Mouse (Mus musculus) gastrocnemius, adult 8-10 months (tissue): ENCODE measurements around the gene Slc15a3. TPM values are rescaled to one million over a fixed set of nuclear protein-coding genes. Genes with fewer than 3 reads are reported as not detected.

Experiments
- DNase-seq, 2 experiments: peaks; one replicate each; pipeline ENCODE4 v3.0.0; 2022; ENCODE audit warnings: low spot score in 2 of 2
- total RNA-seq, 4 experiments: library from RNA; stranded (reverse); gene quantifications; 2 replicates each; pipeline ENCODE4 v1.2.4; 2022

The Slc15a3 gene
- total RNA-seq, 4 experiments from 2014 or later, result 0.08 to 0.45 (median 0.22) TPM

- DNase-seq, result no peak
Measured at GRCm38 (mm10) chr19:10821319-10821718, 18.2 kb upstream of the Slc15a3 start.

DNA sequence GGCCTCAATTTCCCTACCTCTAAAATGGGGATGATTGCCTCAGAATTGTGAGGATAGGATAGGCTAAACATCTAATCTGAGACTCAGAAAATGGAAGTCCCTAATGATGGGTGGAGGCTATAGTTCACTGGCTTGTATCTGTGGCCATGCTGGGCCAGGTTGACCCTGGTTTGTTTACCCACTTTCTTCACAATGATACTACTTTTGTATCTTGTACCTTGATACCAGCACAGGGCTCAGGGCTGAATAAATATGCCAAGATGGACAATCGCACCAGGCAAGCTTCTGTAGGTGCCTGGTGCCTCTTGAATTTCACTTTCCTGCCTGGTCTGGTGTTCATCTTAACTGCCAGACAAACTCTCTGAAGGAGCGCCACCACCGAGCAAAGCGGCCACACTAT, 17.0 kb upstream of the Slc15a3 start:
- DNase-seq, result no peak

DNA sequence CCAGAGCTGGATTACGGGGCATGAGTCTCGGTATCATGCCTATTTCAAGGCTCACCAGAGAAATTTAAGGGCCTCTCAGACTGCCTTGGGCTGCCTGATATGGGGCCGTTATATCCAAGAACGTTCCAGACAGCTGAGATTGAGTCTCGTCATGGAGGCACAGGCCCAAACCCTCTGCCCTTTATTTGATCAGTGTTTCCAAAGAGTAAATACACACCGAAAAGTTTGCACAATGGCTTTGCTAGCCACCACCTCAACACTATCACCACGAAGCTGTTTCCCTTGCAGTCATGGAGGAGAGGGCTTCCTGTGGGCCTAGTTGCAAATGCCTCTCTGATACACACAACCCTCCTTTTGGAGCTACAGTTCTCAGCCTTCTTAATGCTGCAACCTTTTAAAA, 15.5 kb upstream of the Slc15a3 start:
- DNase-seq, result no peak

DNA sequence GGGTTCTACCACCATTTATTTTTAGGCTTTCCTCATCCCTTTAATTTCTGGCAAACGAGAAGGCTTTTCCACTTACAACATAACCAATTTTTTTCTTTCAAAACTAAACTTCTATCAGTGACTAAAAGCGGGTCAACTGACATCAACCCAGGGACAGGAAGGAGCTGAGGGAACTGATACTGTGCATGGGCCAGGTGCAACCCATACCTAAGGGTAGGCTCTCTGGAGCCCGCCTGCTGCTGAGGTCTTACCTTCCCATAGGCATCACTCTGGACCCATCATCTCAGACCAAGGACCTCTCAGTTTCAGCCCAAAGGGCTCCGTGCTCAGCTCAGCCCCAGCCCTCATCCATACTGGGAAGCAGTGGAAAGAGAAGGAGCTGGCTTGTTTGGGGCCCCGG, 11.2 kb upstream of the Slc15a3 start:
- no peak for DNase-seq

DNA sequence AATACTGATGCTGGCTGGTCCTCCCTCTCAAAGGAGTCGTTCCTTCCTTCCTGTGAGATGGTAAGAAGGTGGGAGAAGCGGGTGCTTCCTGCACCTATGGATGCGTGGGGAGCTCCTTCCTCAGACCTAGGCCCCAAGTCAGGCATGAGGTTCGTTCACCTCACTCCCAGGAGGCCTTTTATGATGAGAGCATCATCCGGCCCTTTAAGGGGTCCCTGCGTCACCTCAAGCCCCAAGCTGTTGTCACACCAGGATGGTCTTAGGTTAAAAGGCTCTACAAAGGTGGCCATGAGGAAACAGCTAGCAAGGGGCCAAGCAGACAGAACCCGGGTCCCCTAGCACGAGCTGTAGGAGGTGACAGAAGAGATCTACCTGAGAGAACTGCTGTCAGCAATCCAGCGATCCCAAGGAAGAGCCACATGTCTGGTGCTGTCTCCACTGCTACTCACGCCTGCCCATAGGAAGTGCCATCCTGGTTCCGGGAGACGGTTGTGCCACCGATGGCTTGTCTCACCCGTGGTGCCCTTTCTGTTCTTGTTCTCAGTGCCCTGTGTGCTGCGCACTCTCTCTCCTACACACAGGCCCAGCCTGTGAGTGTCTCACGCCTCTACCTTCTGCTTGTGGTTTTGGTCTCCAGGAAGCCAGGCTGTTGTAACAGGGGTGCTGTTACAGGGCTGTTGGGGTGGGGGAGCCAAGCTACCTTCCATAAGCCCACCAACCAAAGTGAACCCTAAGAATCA, 9.9 kb upstream of the Slc15a3 start, which contains the start of gene Cd6:
Cd6 (minus strand) TSS at position 623 of the 740 bp plus-strand sequence.
- no peak for DNase-seq

DNA sequence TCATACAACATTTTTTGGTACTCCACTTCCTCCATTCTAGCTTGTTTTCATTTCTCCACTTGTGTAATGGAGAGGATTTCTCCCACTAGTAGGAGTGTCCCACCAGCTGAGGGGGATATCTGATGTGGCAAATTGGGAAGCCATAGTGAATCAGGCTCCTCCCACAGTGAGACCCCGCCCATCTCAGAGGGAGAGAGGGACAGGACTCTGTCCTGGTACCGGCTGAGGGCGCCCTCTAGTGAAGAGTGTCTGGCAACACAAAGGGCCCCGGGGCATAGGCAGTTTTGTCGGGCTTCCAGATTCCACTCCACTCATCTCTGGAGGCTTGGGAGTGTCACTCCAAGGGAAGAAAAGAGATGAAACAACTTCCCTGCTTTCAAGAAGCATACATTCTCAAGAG, 8.1 kb upstream of the Slc15a3 start:
- peak; percentile 45 to 50 for DNase-seq

DNA sequence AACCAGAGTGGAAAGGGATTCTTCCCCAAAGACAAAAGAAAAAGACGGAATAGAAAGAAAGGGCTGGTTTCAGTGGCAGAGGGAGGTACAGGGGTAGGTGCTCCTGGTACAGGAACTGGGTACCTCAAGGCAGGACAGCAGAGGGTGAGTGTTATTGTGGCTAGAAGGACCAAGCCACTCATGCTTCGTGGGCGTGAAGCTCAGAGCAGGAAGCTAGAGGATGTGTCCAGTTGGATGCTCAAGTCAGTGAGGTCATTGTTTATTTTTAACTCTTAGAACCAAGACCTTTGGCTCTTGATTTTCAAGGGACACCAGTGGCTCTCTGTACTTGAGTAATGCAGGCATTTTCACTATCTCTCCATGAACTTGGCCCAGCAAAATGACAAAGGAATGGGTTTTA, 7.5 kb upstream of the Slc15a3 start:
- no peak for DNase-seq

DNA sequence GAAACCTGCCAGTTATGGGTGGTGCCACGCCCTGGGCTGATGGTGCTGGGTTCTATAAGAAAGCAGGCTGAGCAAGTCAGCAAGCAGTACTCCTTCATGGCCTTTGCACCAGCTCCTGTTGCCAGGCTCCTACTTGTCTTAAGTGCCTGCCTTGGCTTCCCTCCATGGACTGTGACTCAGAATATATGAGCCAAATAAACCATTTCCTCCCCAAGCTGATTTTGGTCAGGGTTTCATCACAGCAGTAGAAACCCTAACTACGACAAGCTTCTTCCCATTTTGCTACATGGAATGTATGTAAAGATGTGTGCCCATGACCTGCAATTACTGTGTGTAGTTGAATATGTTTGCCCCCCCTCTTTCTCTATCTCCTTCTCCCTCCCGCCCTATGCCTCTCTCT, 5.9 kb upstream of the Slc15a3 start:
- DNase-seq, result no peak

DNA sequence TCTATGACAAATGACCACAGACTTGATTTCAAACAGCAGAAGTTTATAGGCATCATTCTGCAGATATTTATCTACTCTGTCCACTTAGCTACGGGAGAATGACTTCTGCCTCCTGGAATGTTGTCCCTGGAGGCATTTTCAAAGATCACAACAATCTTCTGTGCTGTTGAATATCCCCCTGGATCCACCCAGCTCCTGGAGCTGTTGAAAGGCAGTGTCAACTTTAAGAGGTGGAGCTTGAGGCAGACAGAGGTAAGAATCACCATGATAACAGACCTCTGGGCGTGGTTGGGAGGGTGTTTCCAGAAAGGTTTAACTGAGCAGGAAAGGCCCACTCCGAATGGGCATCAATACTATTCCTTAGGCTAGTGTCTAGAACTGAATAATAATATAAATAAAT, 3.9 kb upstream of the Slc15a3 start:
- DNase-seq, result no peak

- no peak for DNase-seq
Measured at GRCm38 (mm10) chr19:10841721-10842626, 2.4 kb downstream of the Slc15a3 start.

GRCm38 (mm10) chr19:10842914-10843313, 3.4 kb downstream of the Slc15a3 start:
- DNase-seq, result no peak

DNA sequence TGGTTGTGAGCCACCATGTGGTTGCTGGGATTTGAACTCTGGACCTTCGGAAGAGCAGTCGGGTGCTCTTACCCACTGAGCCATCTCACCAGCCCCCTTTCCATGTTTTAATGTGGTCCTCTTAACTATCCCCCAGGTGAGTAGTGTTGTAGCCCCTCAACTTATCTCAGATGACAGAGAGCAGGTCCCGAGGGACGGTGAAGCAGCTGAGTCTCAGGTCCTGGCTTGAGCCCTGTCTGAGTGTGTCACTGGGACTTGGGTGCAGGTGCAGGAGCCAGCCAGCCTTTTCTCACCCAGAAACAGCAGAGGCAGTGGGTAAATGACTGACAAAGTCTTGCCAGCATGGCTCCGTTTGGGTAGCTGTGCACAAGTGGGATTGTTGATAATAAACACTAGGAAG, 4.7 kb downstream of the Slc15a3 start:
- no peak for DNase-seq

DNA sequence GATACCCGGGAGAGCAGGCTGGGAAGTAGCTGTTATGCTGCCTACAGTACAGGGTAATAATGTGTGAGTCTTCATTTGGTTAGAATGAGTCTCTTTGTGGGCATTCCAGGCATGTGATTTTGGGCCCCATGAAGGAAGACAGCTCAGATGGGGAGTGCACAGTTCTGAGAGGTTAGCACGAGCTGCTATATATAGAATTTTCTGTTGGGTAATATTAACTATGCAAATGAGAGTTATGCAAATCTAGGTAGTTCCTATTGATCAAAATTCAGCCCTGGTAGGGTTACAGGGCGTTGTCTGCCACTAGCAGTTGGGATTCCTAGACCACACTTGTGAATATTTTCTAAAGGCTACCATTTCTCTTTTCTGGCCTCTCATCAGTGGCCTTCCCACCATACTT, 5.9 kb downstream of the Slc15a3 start:
- no peak for DNase-seq

DNA sequence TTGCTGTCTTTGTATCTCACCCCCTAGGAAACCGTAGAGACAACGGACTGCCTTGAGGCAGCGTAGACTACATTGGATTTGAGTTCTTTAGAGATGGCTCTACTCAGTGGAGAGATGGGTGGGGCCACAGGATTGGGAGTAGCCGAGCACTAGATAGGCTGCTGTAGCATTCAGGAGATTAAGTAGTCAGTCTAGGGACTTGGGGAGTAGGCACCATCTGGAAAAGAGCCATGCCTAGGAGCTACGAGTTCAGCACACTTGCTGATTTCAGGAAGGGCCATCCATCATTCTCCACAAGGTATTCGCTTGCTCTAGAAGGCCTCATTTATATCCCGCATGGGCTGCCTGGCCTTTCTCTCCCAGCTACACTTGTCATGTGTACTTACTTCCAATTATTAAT, 6.6 kb downstream of the Slc15a3 start:
- no peak for DNase-seq

DNA sequence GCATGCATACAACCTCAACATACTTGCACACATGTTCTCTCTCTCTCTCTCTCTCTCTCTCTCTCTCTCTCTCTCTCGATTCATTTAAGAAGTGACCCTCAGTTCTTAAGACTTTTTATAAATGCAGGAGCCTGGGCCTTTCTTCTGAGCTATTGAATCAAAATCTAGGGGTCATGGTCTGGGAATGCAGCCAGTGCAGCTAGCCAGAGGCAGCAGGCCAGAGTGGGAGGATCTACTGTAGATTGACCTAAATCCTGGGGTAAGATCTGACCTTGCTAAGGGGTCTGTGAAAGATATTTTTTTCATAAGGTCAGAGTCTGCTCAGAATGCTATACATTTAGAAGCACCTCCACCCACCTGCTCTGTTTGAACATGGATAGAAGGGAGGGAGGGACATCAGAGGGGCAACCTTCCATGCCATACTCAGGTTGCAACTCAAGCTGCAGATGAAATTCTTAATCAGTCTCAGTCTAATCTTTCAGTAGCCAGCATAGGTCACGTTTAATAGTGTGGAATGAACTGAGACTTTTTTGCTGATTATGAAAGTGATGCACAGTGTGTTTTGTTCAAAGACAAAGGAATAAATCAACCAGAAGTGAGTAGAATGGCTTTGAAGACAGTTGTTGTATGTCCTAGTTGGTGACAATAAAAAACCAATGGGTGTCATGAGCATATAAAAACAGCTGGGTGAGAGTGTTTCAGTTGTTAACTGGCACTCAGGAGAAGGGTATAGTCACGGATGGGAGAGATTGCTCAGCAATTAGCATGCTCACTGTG, 8.0 kb downstream of the Slc15a3 start:
- DNase-seq, result no peak

DNA sequence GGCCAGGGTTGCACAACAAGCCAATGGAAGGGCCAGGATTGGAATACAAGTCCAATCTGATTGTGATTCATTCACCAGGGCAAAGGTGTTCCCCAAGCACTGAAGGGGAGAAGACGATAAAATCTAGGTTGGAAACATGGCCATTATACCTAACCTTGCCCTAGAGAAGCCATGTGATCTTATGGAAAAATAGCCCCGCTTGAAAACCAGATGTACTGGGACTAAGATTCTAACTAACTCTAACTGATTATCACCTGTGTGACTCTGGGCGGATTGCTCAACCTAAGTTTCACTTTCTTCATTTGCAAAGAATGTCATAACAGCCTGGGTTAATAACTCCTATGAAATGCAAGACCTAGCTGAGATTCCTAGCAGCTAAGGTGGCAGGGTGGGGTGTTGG, 15.9 kb downstream of the Slc15a3 start:
- DNase-seq, result no peak

DNA sequence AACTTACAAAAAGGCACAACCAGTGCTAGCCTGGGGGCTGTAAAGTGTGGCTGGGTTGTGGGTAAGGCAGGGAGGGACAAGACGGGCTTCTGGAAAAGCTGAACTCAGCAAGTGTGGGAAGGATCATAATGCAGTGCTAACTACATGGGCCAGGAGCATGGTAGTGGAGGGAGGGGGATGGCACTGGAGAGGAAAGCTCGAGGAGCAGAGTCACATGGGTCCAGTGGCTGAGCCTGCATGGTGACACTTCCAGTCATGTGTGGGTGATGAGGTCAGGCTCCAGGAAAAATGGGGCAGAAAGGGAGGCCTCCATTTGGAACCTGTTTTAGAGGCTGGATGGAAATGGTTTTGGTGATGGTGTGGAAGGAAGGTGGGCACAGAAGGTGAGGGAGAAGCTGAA, 17.0 kb downstream of the Slc15a3 start:
- DNase-seq, result no peak

DNA sequence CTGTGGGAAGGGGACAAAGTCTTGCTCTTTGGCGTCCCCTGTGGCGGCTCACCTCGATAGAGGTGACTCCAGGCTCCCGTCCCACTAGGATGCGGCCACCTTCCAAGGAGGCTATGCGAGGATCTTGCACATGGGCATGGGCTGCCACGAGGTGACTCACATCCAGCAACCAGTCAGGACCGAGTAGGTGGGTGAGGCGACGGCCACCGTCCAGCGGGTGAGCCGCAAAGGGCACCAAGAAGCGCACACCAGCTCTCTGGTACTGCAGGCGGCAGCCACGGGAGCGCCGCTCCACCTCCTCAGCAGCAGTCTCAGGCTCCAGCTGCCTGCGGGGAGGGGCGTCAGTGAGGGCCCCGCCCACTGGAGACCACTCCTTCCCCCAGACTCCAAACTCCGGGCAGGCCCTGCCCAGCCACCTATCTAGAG, 20.6 kb downstream of the Slc15a3 start:
- no peak for DNase-seq

GRCm38 (mm10) chr19:10866351-10866750, 26.8 kb downstream of the Slc15a3 start:
- no peak for DNase-seq

DNA sequence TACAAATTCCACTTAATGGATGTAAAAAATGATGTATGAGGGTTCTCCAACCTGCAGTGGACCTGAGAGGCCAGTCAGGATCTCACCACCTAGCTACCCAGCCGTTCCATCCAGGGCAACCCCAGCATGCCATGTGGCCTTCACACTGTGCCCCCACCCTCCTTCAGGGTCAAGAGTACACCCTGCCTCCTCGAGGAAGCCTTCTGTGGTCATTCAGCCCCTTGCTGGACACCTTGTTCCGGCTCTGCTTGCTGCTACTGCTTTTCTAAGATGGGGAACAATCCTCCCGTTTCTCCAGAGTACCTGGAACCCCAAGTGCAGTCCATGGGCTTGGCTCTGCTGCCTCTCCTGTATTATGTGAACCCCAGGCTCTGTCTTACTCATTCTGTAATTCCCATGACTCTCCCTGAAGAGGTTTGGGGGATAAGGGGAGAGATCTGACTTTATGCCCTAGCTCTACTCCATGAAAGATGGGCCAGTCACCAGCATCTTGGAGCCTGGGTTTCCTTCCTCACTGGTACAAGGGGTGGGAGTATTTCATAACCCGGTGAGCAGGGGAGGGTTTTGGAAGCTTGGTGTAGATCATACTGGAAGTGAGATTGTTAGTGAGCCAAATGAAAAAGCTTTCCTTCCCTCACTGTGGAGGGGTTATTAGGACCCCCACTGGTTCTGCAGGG, 28.6 kb downstream of the Slc15a3 start:
- no peak for DNase-seq

DNA sequence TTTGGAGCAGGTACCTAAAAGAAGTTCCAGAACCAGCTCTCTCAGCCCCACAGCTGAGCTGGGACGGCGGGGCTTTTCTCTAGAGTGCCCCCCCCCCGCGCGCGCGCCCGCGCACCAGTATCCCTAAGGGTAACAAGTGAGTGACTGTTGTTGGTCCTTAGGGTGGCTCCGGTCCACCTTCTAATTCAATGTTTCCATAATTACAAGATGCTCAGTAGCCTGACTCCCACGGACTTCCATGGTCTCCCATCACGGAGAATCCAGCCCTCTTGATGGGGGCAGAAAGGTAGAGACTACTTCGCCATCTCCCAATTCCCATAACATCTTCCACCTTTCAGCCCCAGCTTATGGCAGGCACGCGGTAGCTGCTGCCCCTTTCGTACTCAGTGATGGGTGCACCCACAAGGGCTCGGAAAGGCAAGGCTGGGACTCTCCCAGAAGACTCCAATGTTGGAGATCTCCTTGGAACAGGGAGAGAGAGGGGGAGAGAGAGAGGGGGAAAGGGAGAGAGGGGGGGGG, 29.2 kb downstream of the Slc15a3 start:
- no peak for DNase-seq
